Mouse (Mus musculus) embryonic fibroblast, embryonic 13.5 days (primary cell): ENCODE data around the gene Galc.
A peak's percentile ranks its signal among the peaks of the same experiment; 100 is the strongest.

Source experiments
- CTCF ChIP-seq: IDR thresholded peaks from 2 replicates; pipeline ENCODE4 v1.5.1; 2011; ENCODE audit warnings: mild to moderate bottlenecking, control low read depth, low read length, moderate library complexity, borderline replicate concordance; ENCODE audit not compliant: insufficient read depth
- POLR2A ChIP-seq: IDR thresholded peaks from 2 replicates; pipeline ENCODE4 v1.6.1; 2011; ENCODE audit warnings: low read depth, mild to moderate bottlenecking, control low read depth, low read length, moderate library complexity

- no peak for TF ChIP-seq CTCF
- TF ChIP-seq POLR2A: 0 out of 2 replicates have a peak, but pooled peaks have one; percentile 21
These were observed 23.7 kb upstream of the Galc start for GRCm38 (mm10) chr12:98282776-98283486.
